Mouse (Mus musculus) spleen, adult 2 months (tissue): ENCODE measurements around the gene Hoxd3.

Experiments used
- CTCF ChIP-seq: fragments of 200-500 bp; IDR thresholded peaks from 2 replicates; pipeline ENCODE4 v1.5.1; 2011; ENCODE audit warnings: mild to moderate bottlenecking, inconsistent platforms; ENCODE audit not compliant: insufficient read depth, insufficient read length, insufficient replicate concordance; ENCODE audit errors: extremely low read depth
- POLR2A ChIP-seq: fragments of 200-500 bp; IDR thresholded peaks from 2 replicates; pipeline ENCODE4 v1.6.1; 2011; ENCODE audit warnings: low read depth, low read length, inconsistent platforms

GRCm38 (mm10) chr2:74724244-74725015, 12.7 kb downstream of the Hoxd3 start:
- TF ChIP-seq CTCF (no peak), POLR2A (no peak)
